Mouse (Mus musculus): ENCODE data around the gene Foxn3.

The Foxn3 gene

DNA sequence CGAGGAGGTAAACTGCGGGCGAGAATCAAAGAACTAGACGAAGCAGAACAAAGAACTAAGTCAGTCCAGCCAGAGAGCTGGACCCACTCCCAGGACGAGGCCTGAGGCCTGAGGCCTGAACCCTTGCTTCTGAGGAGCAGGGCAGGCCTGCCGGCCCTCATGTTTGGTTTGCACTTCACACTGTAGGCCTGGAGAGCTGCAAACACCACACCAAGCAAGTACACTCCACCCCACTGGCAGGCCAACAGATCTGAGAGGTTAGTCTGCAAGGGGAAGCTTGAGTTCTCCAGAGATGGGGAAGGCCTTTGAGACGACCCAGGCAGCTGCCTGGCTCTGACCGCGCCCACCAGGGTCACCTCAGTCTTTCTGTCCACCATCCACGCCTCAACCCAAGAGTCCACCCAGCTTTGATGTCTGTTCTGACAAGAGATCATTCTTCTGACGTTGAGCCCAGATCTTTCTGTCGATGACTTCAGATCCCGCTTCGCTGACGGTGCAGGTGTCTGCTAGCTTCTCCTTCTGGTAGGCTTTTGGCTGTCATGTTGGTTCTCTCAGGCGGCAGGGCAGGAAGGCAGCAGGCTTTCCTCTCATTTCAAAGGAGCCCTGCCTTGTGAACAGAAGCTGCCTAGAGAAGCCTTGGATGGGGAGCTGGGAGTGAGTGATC is 231.1 kb downstream of the Foxn3 start:
- no peak for DNase-seq (ENCODE audit: low read depth, low spot score)

DNA sequence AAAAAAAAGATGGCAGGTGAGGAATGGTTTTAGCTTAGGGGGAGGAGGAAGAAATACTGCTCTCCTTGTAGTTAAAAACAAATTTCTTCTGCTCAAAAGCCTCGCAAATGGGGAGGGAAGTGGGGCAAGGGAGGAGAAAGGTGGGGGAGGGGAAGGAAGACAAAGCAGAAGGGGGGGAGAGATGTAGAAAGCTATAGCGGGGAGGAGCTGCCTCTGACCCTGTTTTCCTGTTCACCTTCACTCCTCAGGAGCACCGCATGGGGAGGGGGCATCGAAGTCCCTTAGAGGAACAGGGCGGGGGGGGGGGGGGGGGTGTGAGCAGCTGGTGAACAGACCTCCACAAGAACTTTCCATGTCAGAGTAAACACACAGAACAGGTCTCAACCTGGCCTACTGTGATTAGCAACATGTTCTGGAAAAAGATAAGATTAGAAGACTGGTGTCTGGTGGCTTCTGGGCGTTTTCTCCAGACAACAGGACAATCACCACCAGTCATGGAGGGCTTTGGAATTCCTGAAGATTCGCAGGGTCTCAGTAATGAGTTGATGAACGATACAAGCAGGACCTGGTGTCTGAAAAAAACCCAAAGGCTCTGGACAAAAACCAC is 231.9 kb downstream of the Foxn3 start:
- DNase-seq (ENCODE audit: low read depth, low spot score), result no peak

DNA sequence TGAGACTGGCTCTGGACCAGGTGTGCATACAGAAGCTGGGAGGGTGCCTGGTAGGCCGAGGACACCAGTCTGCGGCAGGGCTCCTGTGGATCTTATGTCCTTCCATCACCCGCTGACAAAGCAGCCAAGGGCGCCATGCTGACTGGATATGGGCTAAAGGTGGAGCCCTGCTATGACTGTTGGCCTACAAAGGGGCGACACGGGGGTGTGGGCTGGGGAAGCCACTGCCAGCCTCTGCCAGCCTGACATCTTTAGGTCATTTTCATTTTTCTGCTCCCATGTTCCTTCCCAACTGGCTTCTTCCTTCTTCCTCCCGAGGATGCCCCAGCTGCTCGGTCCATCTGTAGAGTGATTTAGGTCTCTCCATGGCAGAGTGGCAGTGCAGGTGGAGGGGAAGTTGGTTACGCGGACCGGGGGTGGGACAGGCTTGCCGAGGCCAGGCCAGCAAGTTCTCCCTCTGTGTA is 232.5 kb downstream of the Foxn3 start:
- DNase-seq (ENCODE audit: low read depth, low spot score), result no peak

DNA sequence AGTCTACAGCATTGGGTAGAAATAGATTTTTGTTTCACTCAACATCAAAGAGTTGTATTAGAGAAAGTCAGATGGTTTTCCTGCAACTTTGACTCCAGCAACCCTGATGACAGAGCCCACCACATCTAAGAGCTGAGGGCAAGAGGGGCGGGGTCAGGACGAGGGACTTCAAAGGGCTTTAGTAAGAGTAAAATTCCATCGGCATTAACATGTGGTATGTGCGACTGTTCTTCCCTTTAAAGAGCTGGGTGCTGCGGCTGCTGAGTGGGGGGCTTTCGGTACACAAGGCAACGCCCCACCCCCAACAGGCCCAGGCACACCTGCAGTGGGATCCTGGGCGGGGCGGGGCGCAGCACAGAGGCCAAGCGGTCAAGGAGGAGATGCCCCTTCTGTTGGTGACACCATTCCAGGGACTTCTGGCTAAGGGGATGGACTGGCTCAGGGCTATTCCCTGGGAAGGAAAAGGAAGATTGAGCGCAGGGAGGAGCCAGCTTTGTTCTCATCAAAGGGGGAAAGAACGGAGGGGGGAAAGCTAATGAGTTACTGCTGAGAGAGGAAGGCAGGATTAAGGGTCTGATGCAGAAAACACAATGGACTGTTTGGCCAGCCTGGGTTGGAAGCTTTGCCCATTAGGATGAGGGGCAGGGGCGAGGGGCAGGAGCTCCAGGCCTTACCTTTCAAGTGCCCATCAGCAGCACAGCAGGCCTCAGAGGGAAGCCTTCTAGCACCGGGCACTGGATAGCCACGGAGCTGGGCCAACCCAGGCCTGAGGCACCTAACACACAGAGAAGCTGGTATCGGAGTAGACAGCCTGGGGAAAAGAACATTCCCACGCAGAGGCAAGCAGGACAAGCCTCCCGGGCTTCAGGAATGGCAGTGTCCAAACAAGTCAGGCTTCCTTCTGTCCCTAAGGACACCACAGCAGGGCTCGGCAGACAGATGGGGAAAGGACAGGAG is 233.8 kb downstream of the Foxn3 start:
- DNase-seq (ENCODE audit: low read depth, low spot score), result no peak

DNA sequence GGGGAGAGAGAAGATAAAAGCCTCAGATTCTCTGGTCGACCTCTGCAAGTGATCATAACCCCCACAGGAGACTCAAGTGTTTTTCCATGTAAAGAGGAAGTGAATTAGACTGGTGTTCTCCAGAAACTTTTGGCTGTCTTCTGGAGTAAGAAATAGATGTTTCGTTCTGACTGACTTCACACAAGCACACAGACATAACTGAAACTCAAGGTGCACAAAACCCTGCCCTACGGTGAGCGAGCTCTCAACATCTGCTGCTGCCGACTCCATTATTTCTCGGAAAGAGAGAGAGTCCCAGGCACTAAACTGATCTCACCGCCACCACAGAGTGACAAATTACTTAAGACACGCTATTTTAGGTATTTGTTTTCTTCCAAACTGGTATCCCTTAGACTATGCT is 237.2 kb downstream of the Foxn3 start:
- no peak for DNase-seq (ENCODE audit: low read depth, low spot score)

DNA sequence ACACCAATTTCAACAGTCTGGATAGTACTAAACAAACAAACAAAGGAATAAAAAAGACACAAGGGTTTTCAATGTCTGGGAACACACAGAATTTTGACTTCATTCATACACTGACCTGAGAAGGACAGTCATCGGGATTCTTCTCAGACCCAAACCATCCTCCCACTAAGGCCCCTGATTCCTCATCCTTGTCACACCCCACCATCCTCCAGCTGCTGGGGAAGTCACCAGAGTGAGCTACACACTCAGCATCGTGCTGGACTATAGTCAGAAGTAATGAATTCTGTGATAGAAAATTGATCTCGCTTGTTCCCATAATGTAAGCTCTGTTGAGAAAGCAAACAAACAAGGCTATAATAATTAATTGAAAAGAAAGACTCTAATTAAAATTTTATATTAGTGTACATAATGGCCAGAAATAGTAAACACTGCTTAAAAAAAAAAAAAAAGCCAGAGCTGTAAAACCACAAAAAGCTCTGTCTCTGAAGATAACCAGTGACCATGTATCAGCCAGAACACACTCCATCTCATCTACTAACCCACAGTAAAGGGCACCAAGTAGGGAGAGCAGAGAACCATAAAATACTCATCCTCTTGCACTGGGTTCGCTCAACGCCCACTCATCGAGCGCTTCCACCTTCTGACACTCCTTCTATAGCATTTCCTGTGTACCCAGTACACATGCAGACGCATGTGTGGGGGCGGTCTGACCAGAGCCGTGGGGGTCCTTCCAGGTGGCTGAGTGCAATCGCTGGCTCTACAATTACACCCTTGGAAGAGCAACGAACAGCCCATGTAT is 241.6 kb downstream of the Foxn3 start:
- DNase-seq (ENCODE audit: low read depth, low spot score), result no peak

DNA sequence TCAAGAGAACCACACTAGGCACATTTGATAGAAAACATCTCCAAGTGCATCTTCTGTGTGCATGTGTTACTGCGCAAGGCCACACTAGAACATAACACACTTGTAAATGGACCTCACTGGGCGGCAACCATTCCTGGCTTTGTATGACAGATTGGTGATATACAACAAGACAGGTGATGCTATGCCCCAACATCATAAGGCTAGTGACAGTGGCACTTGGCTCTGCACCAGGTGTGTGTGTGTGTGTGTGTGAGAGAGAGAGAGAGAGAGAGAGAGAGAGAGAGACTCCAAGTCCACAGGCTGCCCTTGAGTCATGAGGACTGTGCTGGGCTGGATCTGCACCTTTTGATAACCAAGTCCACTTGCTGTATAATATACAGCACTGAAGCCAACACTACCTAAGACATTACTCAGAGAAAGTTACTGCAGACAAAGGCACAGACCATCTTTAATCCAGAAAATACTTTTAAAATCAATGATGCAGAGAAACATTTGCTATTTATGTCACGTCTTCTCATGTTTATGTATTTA is 242.4 kb downstream of the Foxn3 start:
- DNase-seq (ENCODE audit: low read depth, low spot score), result no peak

DNA sequence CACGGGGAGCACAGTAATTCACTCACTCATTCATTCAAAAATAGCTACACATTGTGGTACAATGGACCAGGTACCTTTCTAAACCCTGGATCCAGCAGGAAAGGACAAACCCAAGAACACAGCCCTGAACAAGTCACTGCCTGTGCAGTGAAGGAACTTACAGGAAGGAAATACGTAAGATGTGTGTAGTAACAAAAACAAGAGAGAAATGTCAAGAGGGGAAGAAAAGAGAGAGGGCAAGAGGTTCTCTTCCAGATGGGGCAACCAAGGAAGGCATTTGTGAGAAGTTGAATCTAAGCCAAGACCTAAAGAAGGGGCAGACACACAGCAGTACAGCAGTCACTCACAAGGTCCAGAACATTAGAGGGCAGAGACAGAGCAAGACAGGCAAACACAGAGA is 243.5 kb downstream of the Foxn3 start:
- no peak for DNase-seq (ENCODE audit: low read depth, low spot score)

DNA sequence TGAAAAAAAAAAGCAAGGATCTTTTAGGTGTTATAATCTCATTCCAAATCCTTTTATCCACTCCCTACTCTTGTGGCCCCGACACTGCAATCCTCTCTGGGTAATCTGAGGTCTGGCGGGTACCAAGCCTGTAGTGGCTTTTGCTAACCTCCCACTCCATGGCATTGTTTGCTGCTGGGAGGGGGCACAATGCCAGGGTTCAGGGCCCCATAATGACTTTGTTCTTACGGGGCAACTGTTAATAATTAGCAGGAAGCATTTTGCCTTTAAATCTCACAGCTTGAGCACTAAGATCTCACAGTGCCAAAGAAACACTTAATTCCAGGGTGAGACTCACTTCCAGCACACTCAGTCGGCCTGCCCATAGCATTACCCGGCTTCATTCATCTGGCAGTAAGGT is 244.2 kb downstream of the Foxn3 start:
- no peak for DNase-seq (ENCODE audit: low read depth, low spot score)

DNA sequence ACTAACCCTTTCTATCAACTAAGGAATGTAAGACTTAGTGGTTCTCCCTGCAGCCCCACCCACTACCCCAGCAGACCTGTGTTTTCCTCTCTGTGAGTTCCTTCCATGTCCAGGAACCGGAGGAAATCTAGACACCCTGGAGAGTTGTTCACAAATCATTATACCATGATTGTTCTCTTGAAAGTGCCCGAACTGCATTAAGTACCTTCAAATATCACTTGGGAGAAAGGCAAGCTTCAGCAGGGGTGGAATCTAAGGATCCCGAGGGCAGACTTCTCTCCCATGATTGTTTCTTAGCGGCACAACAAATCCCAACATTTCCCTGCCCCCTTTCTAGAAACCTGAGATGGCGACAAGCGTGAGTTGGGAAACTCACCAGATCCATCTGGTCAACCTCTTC is 247.5 kb downstream of the Foxn3 start:
- DNase-seq (ENCODE audit: low read depth, low spot score), result no peak

DNA sequence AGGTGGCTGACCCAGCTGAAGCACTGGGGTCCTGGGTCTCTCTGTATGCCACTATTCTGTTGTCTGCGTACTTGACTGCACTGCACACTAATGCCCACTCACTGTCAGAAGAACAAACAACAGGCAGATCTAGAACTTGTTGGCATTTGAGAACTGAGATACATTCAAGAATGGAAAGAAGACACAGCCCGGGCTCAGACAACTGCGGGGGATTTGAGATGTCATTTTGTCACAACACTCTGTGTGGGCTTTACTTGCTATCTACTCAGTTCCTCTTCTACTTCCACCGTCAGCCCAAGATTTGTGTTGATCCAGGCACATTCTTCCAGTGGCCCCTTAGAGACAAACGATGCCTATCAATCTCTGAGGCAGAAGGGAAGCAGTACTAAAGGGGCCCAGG is 248.6 kb downstream of the Foxn3 start:
- DNase-seq (ENCODE audit: low read depth, low spot score), result no peak

DNA sequence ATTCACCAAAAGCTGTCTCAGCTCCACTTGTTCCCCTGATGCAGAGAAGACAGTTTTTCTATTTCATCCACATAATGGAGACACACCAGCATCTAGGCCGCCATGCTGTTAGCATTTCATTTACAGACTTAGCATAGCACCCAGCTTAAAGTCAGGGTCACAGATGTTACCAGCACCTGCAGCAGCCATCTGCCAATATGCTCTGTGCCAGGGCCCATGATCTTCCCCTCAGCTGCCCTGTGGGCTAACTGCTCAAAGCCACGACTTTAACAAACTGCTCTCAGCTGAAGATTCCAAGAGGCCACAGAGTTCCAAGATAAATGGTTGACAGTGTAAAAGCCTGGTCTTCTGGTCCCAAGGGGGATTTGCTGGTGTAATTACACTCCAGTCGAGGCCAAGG is 252.1 kb downstream of the Foxn3 start:
- DNase-seq (ENCODE audit: low read depth, low spot score), result no peak

DNA sequence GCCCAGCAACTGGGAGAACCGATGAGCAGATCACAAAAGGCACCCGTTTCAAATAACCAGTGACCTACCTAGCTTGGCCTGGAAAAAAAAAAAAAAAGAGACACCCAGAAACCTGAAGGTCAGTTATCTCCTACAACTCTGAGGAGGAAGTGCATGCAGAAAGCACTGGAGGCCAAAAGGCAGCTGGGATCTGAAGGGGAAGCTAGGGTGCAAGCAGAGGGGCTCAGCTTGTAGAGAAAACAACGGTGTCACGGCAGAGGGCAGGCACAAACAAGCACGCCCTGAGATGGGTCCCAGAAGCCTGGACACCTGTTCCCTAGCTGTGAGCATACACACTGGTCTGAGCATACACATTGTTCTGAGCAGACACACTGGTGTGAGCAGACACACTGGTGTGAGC is 253.4 kb downstream of the Foxn3 start:
- DNase-seq (ENCODE audit: low read depth, low spot score), result no peak

DNA sequence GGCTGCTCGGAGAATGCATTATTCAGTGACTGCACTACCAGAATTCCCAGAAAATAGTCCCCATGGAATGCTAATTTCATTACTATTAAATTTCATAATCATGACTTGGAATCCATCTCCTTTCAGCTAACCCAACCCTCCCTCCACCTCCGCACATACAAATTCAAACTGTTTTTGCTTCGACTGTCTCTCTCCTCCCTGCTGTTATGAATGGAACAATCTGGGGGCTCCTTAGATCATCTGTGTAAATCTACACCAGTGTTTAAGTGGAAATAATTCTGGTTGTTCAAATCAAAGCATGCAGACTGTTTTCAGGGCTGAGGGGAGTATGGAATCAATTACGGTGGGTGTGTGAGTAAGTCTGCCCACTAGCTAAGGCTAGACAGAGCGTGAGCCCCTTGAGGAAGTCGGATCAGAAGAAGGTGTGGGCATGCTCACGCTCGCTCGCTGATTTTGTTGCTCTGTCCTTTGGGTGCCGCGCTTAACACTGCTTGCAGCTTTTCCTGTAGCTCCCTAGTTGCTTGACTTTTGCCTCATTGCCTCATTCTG is 254.8 kb downstream of the Foxn3 start:
- no peak for DNase-seq (ENCODE audit: low read depth, low spot score)

DNA sequence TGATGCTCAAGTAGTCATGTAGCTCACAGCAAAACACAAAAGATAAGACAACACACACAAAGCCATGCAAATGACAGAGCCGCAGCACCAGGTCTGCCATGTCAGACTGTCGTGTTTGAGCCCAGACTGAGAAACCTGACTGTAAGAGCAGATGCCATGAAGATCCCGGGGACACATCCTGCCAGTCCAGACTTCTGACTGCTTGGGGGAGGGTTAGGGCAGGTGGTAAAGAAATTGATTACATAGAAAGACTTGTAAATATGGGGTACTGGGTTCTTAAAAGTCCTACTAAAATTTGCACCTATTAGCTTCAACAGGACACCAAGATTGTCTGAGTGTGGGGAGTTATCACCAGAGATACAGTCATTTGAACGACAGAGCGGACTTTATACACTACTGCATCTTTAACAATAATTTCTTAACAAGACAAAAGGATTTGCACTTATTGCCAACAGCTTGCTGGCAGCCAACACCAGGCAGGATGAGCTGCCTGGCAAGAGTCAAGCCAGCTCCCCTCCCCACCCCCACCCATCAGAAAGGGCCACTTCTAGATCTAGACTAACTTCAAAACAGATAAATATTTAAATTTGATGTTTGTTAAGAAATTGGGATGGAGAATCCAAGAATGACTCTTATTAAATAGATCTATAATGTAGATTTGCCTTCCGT is 256.7 kb downstream of the Foxn3 start:
- no peak for DNase-seq (ENCODE audit: low read depth, low spot score)

DNA sequence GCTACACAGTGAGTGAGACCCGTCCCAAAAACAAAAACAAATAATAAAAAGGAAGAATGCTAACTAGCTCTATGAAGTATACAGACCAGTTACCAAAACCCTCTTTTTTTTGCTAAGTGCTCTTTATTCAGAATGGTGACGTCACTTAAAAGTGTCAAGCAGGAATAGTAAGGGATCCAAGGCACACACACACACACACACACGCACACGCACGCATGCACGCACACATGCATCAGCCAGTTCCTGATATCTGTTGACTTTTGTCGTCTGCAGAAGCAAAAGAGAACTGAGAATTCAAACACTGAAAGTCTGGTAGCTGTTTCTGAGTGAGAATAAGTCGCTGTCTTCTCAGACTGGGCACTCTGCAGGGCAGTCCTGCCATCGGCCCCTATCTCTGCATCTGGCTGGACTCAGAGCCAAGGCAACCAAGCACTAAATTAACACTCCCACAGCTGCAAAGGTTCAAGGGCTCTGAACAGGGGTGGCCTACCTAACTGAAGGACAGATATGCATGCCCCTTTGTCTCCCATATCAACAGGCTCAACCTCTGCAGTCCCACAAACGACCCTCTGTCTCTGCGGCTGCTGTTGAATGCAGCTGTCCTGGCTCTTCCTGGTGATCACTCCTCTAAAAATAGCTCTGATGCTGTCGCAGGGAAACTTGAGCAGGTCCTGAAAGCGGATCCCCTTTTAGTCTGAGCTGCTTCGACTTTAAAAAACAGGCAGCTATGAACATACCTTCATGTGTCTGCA is 257.4 kb downstream of the Foxn3 start:
- DNase-seq (ENCODE audit: low read depth, low spot score), result no peak

DNA sequence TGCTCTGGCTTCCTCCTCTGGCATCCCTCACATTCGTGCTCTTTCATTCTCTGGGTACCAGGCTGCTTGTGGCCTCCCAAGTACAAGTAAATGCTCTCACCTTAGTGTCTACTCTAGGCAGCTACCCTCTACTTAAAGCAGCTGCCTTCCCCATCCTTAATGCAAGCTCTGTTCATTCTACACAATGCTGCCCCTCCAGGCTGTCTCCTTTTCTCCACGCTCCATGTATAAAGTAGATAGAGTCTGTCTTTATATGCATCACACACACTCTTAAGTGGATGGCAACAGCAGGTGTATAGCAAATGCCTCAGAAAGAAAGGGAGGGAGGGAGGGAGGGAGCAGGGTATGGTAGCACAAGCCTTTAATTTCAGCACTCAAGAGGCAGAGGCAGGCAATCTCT is 258.1 kb downstream of the Foxn3 start:
- DNase-seq (ENCODE audit: low read depth, low spot score), result no peak

DNA sequence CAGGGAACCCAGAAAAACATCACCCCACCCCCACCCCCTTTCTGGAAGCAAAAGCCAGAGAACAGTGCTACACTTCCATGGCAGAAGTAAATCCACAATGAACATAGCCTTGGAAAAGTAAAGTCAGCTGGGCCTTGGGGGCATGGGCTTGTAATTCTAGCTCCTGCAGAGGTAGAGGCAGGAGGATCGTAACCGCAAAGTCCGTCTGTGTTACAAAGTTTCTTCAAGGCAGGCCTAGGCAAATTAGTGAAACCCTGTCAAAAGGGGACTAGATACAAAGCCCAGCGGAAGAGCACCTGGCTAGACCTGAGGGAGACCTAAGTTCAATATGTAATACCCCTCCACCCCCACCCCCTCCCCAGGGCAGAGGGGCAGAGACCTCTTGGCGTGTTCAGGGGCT is 259.3 kb downstream of the Foxn3 start:
- DNase-seq (ENCODE audit: low read depth, low spot score), result no peak

DNA sequence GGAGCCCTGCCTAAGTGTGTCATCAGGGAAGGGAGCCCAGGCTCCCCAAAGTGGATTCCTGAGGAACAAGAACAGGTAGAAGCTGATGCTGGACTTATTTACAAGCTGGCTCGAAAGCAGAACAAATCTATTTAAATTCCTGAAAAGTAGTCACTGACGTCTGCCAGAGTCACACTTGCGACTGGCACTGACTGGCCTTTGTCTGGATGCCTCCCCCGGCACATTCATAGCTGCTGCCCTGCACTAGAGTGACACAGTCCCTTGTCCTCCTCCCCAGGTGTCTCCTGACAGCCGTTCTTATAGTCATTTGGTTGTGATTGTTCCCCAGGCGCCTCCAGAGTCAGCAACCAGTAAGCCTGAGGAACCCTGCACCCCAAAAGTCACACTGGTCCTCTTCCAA is 259.8 kb downstream of the Foxn3 start:
- DNase-seq (ENCODE audit: low read depth, low spot score), result no peak

DNA sequence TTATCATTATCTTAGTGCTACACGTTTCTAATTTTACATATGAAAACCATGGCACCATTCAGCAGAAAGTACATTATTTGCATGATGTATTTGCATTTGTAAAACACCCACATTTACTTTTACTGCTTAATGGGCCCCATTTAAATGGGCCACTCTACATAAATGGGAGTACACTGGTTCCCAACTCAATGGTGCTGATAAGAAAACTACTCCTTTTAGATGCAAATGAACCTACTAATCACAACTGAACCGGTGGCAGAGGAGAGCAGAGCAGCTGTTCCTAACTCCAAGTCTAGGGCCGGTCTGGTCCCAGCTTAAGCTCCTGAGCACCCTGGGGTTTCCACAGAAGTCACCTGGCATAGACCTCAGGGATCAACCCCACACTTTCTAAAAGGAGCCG is 263.5 kb downstream of the Foxn3 start:
- DNase-seq (ENCODE audit: low read depth, low spot score), result no peak

All from 3T3-L1 (cell line).